Mouse (Mus musculus) midbrain, embryonic 13.5 days (tissue): ENCODE measurements at regions not wholly inside any gene's neighbourhood (a gene's known extent, or its start where the extent isn't known, plus 50 kb on each side); places are given as distances from the start of the nearest gene placed in this dataset.

Source experiments
- ATAC-seq: fragments of 200-750 bp; cut with Nextera tagmentation; 2 replicates; pipeline ENCODE4 v1.8.0; 2017; ENCODE audit warnings: mild to moderate bottlenecking, moderate TSS enrichment, moderate library complexity
- H3K27ac ChIP-seq: fragments of 300-500 bp; sonication (generic); 2 replicates; pipeline ENCODE4 v1.5.1; 2015; ENCODE audit warnings: inconsistent platforms, mild to moderate bottlenecking, moderate library complexity
- H3K27me3 ChIP-seq: fragments of 300-500 bp; sonication (generic); 2 replicates; pipeline ENCODE4 v1.6.1; 2015; ENCODE audit warnings: mild to moderate bottlenecking, inconsistent platforms
- H3K36me3 ChIP-seq: fragments of 300-500 bp; sonication (generic); 2 replicates; pipeline ENCODE4 v1.6.1; 2015; ENCODE audit warnings: mild to moderate bottlenecking, inconsistent platforms
- H3K4me1 ChIP-seq: fragments of 300-500 bp; sonication (generic); replicated peaks from 2 replicates; pipeline ENCODE4 v1.6.1; 2015; ENCODE audit warnings: inconsistent platforms
- H3K4me2 ChIP-seq: fragments of 300-500 bp; sonication (generic); replicated peaks from 2 replicates; pipeline ENCODE4 v1.6.1; 2015; ENCODE audit warnings: moderate library complexity, mild to moderate bottlenecking, inconsistent platforms
- H3K4me3 ChIP-seq: fragments of 300-500 bp; sonication (generic); replicated peaks from 2 replicates; pipeline ENCODE4 v1.5.1; 2015; ENCODE audit warnings: mild to moderate bottlenecking, inconsistent platforms
- H3K9ac ChIP-seq: fragments of 300-500 bp; sonication (generic); replicated peaks from 2 replicates; pipeline ENCODE4 v1.6.1; 2015; ENCODE audit warnings: mild to moderate bottlenecking, inconsistent platforms
- H3K9me3 ChIP-seq: fragments of 300-500 bp; sonication (generic); 2 replicates; pipeline ENCODE4 v1.6.1; 2016; ENCODE audit warnings: mild to moderate bottlenecking, inconsistent platforms
- WGBS: fragments of 180-500 bp; shearing (Covaris S2); methylation state at CpG from one replicate; pipeline ENCODE4 v1.1.7; 2015; 5-methylcytosine and 5-hydroxymethylcytosine counted together

DNA sequence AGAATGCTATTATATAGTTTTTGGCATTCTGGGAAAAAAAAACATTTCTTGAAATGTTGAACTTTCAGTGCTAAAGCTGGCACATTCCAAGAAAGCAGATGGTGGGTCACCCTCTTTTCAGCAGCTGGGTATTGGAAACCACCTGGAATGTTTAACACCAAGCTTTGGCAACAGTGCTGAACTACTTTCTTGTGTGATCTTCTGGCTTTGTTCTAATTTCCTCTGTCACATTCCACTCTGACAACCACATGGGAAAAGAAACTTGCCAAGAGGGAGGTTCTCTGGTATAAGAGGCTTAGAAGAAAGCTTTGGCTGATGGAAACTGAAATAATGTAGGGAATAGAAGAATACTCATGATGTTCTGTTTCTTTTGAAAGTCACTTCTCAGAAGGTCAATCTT, 920.4 kb upstream of the Tenm4 start:
- H3K9me3 ChIP-seq = no peaks in the 10 kb centered on the region
- no peak overlapping the region for H3K9ac ChIP-seq
- no peaks in the 10 kb centered on the region for H3K27me3 ChIP-seq
- no peaks in the 10 kb centered on the region for H3K36me3 ChIP-seq
- ATAC-seq = no peak
- no peak overlapping the region for H3K4me3 ChIP-seq
- no peak overlapping the region for H3K4me2 ChIP-seq
- H3K27ac ChIP-seq = no peak overlapping the region
- no peaks in the 10 kb centered on the region for H3K4me1 ChIP-seq

DNA sequence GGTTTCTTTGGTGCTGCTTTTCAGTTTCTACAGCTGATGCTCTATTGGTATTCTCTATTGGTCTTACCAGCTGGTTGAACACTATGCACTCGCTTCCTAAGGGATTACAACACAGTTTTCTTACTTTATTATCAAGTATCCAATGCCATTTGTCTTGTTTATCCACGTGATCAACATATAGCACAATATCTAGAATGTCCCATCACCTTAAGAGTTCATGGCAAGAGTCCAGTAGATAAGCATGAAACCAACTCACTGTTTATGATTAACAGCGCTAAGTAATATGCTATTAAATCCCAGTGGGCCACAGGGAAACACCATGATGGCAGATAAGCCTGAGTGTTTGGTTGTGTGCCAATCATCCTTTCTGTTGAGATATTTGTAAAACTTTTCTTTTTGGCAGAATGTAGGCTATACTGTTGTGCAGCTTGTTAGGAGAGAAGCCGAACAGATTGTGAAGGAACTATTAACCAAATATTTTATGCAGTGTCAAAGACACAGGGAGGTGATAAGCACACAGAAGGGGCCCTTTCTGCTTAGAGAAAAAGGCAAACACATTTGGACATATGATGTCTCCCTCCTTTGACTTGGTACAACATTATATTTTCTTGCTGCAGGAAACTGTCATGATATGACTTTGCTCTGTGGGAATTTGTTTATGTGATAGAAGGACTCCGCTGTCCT, 917.0 kb upstream of the Tenm4 start:
- no peak for ATAC-seq
- H3K4me3 ChIP-seq = no peak overlapping the region
- no peaks in the 10 kb centered on the region for H3K4me1 ChIP-seq
- no peak overlapping the region for H3K9ac ChIP-seq
- no peaks in the 10 kb centered on the region for H3K36me3 ChIP-seq
- H3K27me3 ChIP-seq = no peaks in the 10 kb centered on the region
- 90% methylated on average over 5 of the region's 5 CpGs for WGBS
- H3K9me3 ChIP-seq = no peaks in the 10 kb centered on the region
- no peak overlapping the region for H3K27ac ChIP-seq
- no peak overlapping the region for H3K4me2 ChIP-seq

DNA sequence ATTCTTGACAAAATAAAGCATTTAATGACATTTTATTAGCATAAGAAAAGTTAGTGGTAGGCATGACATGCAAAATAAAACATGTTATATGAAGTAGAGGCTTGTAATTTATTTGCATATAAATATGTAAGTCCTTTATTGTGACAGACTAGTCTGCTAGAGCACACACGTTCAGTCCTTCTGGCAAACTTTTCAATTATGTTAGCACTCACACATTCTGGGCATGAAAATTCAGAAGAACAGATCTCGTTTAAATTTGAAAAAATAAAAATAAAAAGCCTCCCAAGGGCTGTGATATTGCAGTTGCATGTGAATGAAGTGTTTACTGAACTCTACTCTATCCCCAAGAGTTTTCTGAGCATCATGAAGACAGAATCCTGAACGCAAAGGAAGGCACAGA, 916.1 kb upstream of the Tenm4 start:
- 51% methylated on average over 3 of the region's 3 CpGs for WGBS
- no peak for ATAC-seq

DNA sequence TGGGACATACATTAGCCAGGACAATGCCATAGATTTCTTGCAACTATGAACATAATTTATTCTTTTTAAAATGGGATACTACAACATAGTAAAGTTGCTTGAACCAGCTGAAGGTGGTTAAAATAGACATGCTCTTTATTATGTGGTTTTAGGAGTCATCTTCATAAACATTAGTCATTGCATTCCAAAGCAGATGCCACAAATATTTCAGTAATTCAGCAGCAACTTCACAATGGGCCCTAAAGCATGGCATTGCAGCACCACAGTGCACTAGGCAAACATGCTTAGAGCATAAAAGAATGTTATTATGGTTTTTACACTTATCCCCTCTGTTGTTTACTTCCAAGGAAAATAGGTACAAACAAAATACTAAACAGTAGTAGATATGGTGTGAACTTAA, 915.3 kb upstream of the Tenm4 start:
- Histone ChIP-seq H3K9ac (no peak overlapping the region), H3K4me2 (no peak overlapping the region), H3K27me3 (no peaks in the 10 kb centered on the region), H3K36me3 (no peaks in the 10 kb centered on the region), H3K4me3 (no peak overlapping the region), H3K9me3 (no peaks in the 10 kb centered on the region), H3K4me1 (no peaks in the 10 kb centered on the region), H3K27ac (no peak overlapping the region)
- ATAC-seq = no peak

More for the DNA sequence above, 916.1 kb upstream of the Tenm4 start:
- Histone ChIP-seq H3K4me2 (no peak overlapping the region), H3K27ac (no peak overlapping the region), H3K4me3 (no peak overlapping the region), H3K4me1 (no peaks in the 10 kb centered on the region), H3K36me3 (no peaks in the 10 kb centered on the region), H3K27me3 (no peaks in the 10 kb centered on the region), H3K9me3 (no peaks in the 10 kb centered on the region), H3K9ac (no peak overlapping the region)

DNA sequence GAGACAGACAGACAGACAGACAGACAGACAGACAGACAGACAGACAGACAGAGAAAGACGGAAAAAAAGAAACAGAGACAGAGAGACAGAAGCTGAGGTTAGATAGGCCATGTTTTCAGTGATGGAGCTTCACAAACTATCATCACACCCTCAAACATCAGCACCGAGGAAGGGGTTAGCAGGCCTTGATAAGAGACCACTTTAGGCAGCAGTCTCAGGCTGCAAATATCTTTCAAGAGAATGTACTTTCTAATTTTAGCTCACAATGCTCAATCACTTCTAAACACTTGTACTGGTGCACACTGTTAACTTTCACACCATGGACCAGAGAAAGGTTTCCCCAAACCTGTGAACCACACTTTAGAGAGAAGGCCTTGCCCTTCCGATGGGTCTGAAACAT, 908.1 kb upstream of the Tenm4 start:
- WGBS = 94% methylated on average over 3 of the region's 3 CpGs
- Histone ChIP-seq H3K9me3 (no peaks in the 10 kb centered on the region), H3K27me3 (no peaks in the 10 kb centered on the region), H3K4me2 (no peak overlapping the region), H3K36me3 (no peaks in the 10 kb centered on the region), H3K27ac (no peak overlapping the region), H3K9ac (no peak overlapping the region), H3K4me1 (no peaks in the 10 kb centered on the region), H3K4me3 (no peak overlapping the region)
- no peak for ATAC-seq

DNA sequence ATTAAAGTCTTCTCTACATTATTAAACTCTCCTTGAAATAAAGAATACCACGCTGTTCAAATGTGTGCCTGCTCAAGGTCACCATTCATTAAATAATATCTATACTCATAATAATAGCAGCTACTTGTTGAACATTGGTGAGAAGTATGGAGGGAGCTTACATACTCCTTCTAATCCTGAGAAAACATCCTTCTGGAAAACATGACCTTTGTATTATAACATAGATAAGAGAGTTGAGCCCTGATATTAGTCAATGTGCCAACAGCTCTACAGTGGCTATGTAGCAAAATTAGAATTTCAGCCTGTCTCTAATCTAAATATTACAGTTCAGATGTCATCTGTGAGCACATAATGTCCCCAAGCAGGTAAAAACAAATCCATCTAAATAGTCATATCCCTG, 893.8 kb upstream of the Tenm4 start:
- no peak overlapping the region for H3K27ac ChIP-seq
- H3K9me3 ChIP-seq = no peaks in the 10 kb centered on the region
- H3K4me1 ChIP-seq = no peaks in the 10 kb centered on the region
- no peak for ATAC-seq
- no peak overlapping the region for H3K9ac ChIP-seq
- no peak overlapping the region for H3K4me2 ChIP-seq
- 83% methylated on average over 1 of the region's 1 CpGs for WGBS
- no peak overlapping the region for H3K4me3 ChIP-seq
- H3K27me3 ChIP-seq = no peaks in the 10 kb centered on the region
- H3K36me3 ChIP-seq = no peaks in the 10 kb centered on the region

DNA sequence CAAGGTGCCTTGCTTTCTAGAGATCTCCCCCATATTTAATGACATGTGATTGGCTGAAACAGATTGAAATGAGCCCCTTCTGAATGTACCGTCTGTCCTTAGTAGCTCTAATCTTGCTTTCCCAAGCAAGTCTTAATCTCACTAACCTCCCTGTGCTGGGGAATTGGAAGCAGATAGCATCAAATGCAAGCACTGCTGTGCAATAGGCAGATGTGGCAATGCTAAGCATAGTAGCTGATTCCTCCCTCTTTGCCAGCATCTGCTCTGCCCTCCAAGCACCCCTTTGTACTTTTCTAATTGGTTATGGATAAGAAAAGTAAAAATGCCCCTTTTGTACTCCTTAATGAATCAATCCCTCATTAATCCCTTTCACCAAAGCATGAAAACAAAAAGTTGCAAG, 857.4 kb upstream of the Tenm4 start:
- Histone ChIP-seq H3K4me2 (no peak overlapping the region), H3K27me3 (no peaks in the 10 kb centered on the region), H3K9ac (no peak overlapping the region), H3K4me3 (no peak overlapping the region), H3K9me3 (no peaks in the 10 kb centered on the region), H3K4me1 (peaks cover 4% of the 10 kb centered on the region; the same call in 1 of the 2 replicates), H3K36me3 (no peaks in the 10 kb centered on the region), H3K27ac (no peak overlapping the region)
- ATAC-seq = no peak
- 29% methylated on average over 1 of the region's 1 CpGs for WGBS

DNA sequence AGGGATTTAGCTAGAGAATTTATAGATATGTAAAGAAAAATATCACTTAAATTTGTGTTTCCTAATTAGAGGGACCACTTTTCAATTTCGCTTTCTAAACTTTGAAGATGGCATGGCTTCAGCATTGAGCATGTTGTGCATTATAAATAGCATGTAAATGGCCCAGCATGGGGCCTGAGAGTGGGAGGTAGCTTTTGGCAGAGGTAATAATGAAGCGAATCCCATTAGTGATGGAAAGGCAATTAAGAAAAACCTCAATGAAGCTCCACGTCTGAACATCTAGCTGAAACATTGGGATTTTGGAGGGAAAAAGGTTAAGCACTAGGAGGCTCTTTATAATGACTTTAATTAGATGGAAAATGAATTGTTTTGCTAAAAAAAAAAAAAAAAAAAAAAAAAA, 848.0 kb upstream of the Tenm4 start:
- H3K27ac ChIP-seq = no peak overlapping the region
- no peak overlapping the region for H3K9ac ChIP-seq
- no peaks in the 10 kb centered on the region for H3K9me3 ChIP-seq
- no peaks in the 10 kb centered on the region for H3K36me3 ChIP-seq
- no peaks in the 10 kb centered on the region for H3K4me1 ChIP-seq
- no peak for ATAC-seq
- no peaks in the 10 kb centered on the region for H3K27me3 ChIP-seq
- H3K4me3 ChIP-seq = no peak overlapping the region
- 41% methylated on average over 3 of the region's 3 CpGs for WGBS
- H3K4me2 ChIP-seq = no peak overlapping the region

DNA sequence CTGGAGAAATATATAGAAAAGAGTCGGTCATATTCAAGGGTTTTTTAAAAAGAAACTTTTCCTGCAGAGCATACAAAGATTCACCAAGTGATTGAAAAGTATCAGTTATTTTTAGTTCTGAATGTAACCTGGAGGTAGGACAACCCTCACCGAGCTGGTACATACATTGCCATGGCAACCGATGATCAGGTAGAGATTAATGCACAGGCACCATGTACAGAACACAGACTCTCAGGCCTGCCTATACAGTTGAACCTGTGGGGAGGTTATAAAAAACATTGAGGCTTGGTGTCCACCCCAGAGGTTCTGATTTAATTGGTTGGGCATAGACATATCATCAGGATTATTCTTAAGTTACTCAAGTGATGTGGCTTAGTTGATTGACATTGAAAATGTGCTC, 846.1 kb upstream of the Tenm4 start:
- H3K27ac ChIP-seq = no peak overlapping the region
- 92% methylated on average over 3 of the region's 3 CpGs for WGBS
- H3K36me3 ChIP-seq = no peaks in the 10 kb centered on the region
- H3K4me3 ChIP-seq = no peak overlapping the region
- no peak overlapping the region for H3K4me2 ChIP-seq
- no peaks in the 10 kb centered on the region for H3K4me1 ChIP-seq
- no peaks in the 10 kb centered on the region for H3K27me3 ChIP-seq
- ATAC-seq = no peak
- no peak overlapping the region for H3K9ac ChIP-seq
- H3K9me3 ChIP-seq = no peaks in the 10 kb centered on the region

DNA sequence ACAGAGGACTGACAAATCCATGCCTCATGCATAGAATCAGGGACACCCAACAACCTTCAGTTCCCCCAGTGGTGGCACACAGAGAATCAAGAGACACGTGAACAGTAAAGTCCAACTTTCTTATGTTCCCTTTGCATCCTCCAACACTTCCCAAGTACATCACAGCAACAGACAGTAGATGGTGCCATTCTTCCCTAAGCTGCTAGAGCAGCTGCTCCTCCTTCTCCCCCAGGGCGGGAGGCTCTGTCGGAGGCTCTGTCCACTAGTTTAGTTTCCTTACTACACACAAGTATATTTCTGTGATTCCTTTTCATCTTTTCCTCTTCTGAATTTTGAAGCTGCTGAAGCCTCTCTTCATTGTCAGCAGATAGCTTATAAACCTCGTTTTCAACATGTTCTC, 839.0 kb upstream of the Tenm4 start:
- no peaks in the 10 kb centered on the region for H3K36me3 ChIP-seq
- ATAC-seq = peak; percentile 56; the same call in 1 of the 2 replicates
- WGBS = 20% methylated on average over 4 of the region's 4 CpGs
- H3K9me3 ChIP-seq = no peaks in the 10 kb centered on the region
- no peak overlapping the region for H3K9ac ChIP-seq
- no peak overlapping the region for H3K27ac ChIP-seq
- no peak overlapping the region for H3K4me2 ChIP-seq
- H3K27me3 ChIP-seq = no peaks in the 10 kb centered on the region
- H3K4me3 ChIP-seq = no peak overlapping the region
- H3K4me1 ChIP-seq = no peaks in the 10 kb centered on the region

DNA sequence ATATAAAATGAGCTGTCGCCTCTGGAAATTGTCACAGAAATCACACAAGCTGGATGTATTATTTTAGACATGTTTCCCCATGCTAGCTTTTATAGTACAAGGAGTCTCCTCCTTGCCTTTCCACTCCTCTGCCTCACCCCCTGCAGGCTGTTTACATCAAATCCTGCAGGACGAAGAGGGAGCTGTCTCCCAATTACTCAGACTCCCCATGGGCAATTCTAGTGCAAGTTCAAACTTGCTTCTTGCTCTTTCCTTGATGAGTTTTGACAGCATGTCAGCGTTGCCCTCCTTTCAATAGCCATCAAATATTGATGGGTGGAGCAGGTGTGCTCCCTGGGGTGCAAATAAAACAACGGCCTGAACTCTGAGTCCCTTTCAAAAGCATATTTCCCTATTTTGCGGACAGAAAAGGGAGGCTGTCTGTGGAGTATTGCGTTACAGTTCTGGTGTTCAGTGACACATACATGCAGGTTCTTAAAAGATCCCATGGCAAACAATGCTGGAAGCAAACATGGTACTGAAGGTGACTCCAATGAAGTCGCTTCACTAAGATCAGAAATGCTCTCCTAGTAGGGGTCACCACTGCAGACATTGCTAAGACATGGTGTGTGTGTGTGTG, 820.8 kb upstream of the Tenm4 start:
- no peak overlapping the region for H3K27ac ChIP-seq
- H3K4me3 ChIP-seq = no peak overlapping the region
- no peak overlapping the region for H3K4me2 ChIP-seq
- H3K4me1 ChIP-seq = peaks cover 18% of the 10 kb centered on the region
- no peak overlapping the region for H3K9ac ChIP-seq
- peak; percentile 53 for ATAC-seq
- H3K9me3 ChIP-seq = no peaks in the 10 kb centered on the region
- no peaks in the 10 kb centered on the region for H3K27me3 ChIP-seq
- H3K36me3 ChIP-seq = no peaks in the 10 kb centered on the region
- WGBS = 50% methylated on average over 7 of the region's 7 CpGs

DNA sequence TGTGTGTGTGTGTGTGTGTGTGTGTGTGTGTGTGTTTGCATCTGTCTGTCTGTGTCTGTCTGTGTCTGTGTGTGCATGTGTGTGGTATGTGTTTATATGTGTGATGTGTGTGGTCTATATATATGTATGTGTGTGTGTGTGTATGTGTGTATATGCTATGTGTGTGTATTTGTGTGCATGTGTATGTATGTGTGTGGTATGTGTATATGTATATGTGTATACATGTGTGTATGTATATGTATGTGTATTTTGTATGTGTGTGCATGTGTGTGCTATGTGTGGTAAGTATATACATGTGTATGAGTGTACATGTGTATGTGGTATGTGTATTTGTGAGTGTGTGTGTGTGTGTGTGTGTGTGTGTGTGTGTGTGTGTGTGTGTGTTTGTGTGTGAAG, 820.2 kb upstream of the Tenm4 start:
- Histone ChIP-seq H3K4me1 (peaks cover 18% of the 10 kb centered on the region), H3K9ac (no peak overlapping the region), H3K27ac (no peak overlapping the region), H3K27me3 (no peaks in the 10 kb centered on the region), H3K36me3 (no peaks in the 10 kb centered on the region), H3K4me2 (no peak overlapping the region), H3K9me3 (no peaks in the 10 kb centered on the region), H3K4me3 (no peak overlapping the region)
- peak; percentile 31; the same call in 1 of the 2 replicates for ATAC-seq

DNA sequence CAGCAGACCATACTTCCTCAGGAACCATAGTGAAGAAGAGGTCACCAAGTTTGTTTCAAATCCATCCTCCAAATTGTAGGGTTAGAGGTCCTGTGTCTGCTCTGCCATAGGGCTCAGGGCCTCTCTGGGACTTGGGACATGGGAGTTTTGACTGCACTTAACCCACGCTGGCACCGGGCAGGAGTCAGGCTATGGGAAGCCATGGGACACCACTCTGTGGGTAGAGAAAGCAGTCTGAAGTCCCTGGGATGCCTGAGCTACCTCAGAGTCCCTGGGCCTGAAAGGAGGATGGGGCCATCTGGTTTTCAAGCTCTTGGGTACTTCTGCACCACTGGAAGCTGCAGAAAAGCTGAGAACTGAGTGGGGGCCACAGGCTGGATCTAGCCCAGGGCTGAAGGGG, 819.7 kb upstream of the Tenm4 start:
- no peaks in the 10 kb centered on the region for H3K36me3 ChIP-seq

More for the DNA sequence above, 819.7 kb upstream of the Tenm4 start:
- Histone ChIP-seq H3K9me3 (no peaks in the 10 kb centered on the region), H3K4me1 (peaks cover 18% of the 10 kb centered on the region), H3K4me3 (no peak overlapping the region), H3K9ac (no peak overlapping the region), H3K4me2 (no peak overlapping the region), H3K27me3 (no peaks in the 10 kb centered on the region), H3K27ac (no peak overlapping the region)
- WGBS = 83% methylated on average over 2 of the region's 2 CpGs
- no peak for ATAC-seq
